Mouse (Mus musculus): Measurements from ENCODE around the gene Gm9837. TPM values are rescaled to one million over a fixed set of nuclear protein-coding genes. Genes with fewer than 3 reads are reported as not detected.

Gene Gm9837
- polyA plus RNA-seq, 1 experiment from 2014 or later = not detected

GRCm38 (mm10) chr11:53472709-53473108 lies 2.4 kb upstream of the Gm9837 start:
- no peaks in the 10 kb centered on the region for H3K9me3 ChIP-seq (ENCODE audit: control insufficient read depth)
- WGBS = 80% methylated on average over 3 of the region's 3 CpGs
- no peak overlapping the region for H3K4me2 ChIP-seq (replicated peaks; ENCODE audit: low read depth)
- H3K27ac ChIP-seq (ENCODE audit: low read depth, low read length) = no peak overlapping the region
- peak; percentile 54 for TF ChIP-seq CTCF (IDR thresholded peaks at IDR 0.05; ENCODE audit: low read depth)
- H3K9ac ChIP-seq (ENCODE audit: low read depth, low read length) = no peak overlapping the region
- H3K36me3 ChIP-seq (ENCODE audit: control insufficient read depth, insufficient read depth) = no peaks in the 10 kb centered on the region
- no peak overlapping the region for H3K4me3 ChIP-seq (ENCODE audit: low read depth, low read length)
- peaks cover 60% of the 10 kb centered on the region for H3K27me3 ChIP-seq (replicated peaks; ENCODE audit: control insufficient read depth, insufficient read depth, low read length)
- ATAC-seq = no peak
- H3K4me1 ChIP-seq (replicated peaks; ENCODE audit: control insufficient read depth, insufficient read depth, low read length) = no peaks in the 10 kb centered on the region

- no peaks in the 10 kb centered on the region for H3K9me3 ChIP-seq (ENCODE audit: control insufficient read depth)
- no peak for TF ChIP-seq CTCF (IDR thresholded peaks at IDR 0.05; ENCODE audit: low read depth)
- H3K4me2 ChIP-seq (replicated peaks; ENCODE audit: low read depth) = peak overlapping the region; percentile 53
- no peaks in the 10 kb centered on the region for H3K36me3 ChIP-seq (ENCODE audit: control insufficient read depth, insufficient read depth)
- H3K9ac ChIP-seq (ENCODE audit: low read depth, low read length) = no peak overlapping the region
- H3K27ac ChIP-seq (ENCODE audit: low read depth, low read length) = no peak overlapping the region
- H3K4me1 ChIP-seq (replicated peaks; ENCODE audit: control insufficient read depth, insufficient read depth, low read length) = no peaks in the 10 kb centered on the region
- 44% methylated on average over 16 of the region's 16 CpGs for WGBS
- H3K4me3 ChIP-seq (ENCODE audit: low read depth, low read length) = no peak overlapping the region
- peaks cover 51% of the 10 kb centered on the region for H3K27me3 ChIP-seq (replicated peaks; ENCODE audit: control insufficient read depth, insufficient read depth, low read length)
- no peak for ATAC-seq
Observed at GRCm38 (mm10) chr11:53469294-53469967, 848 bp downstream of the Gm9837 start.

GRCm38 (mm10) chr11:53466231-53466971 lies 3.9 kb downstream of the Gm9837 start:
- H3K27me3 ChIP-seq (replicated peaks; ENCODE audit: control insufficient read depth, insufficient read depth, low read length) = peaks cover 69% of the 10 kb centered on the region

DNA sequence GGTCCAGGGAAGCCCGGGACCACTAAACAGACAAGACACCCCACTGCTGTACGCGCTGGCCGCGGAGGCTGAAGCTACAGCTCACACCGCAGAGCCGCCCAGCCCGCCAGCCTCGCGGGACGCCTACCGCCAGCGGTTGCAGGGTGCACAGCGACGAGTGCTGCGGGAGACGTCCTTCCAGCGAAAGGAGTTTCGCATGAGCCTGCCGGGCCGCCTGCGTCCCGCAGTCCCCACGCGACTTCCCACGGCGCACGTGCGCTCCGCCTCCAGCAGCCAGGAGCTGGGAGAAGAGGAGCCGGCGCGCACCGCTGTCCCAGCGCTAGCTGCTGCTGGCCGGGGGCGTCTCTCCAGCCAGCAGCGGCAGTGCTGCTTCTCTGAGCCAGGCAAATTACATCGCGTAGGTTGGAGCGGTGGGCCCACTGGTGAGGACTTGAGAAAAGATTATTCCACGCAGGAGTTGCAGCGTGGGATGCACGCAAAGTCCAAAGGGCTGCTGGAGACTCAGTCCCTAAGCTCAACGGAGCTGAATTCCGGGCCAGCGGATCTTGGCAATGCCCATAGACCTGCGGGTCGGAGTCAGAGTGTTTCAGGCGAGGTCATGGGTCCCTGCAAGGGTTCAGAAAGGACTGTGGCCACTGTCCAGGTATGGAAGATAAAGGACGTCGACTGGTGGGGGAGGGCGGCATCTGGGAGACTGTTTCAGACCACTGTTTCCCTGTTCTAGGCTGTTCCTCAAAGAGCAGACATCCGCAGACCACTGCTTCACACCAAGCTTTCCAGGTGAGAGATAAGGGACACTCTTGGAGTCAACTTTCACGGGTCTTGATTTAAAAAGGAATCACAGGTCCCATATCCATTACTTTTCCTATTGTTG lies 6.5 kb downstream of the Gm9837 start:
- TF ChIP-seq CTCF (IDR thresholded peaks at IDR 0.05; ENCODE audit: low read depth) = no peak
- H3K27me3 ChIP-seq (replicated peaks; ENCODE audit: control insufficient read depth, insufficient read depth, low read length) = peaks cover 47% of the 10 kb centered on the region
- no peak overlapping the region for H3K27ac ChIP-seq (ENCODE audit: low read depth, low read length)
- H3K4me3 ChIP-seq (ENCODE audit: low read depth, low read length) = peak overlapping the region; percentile 33
- H3K36me3 ChIP-seq (ENCODE audit: control insufficient read depth, insufficient read depth) = no peaks in the 10 kb centered on the region
- 0 out of 2 replicates have a peak overlapping the region, but pooled peaks have one; percentile 13 for H3K9ac ChIP-seq (ENCODE audit: low read depth, low read length)
- ATAC-seq = no peak
- no peaks in the 10 kb centered on the region for H3K9me3 ChIP-seq (ENCODE audit: control insufficient read depth)
- WGBS = 8% methylated on average over 55 of the region's 55 CpGs
- H3K4me1 ChIP-seq (replicated peaks; ENCODE audit: control insufficient read depth, insufficient read depth, low read length) = no peaks in the 10 kb centered on the region
- peak overlapping the region; percentile 69 for H3K4me2 ChIP-seq (replicated peaks; ENCODE audit: low read depth)

More at GRCm38 (mm10) chr11:53466231-53466971, 3.9 kb downstream of the Gm9837 start:
- H3K9ac ChIP-seq (ENCODE audit: low read depth, low read length) = no peak overlapping the region
- peak overlapping the region; percentile 63 for H3K4me2 ChIP-seq (replicated peaks; ENCODE audit: low read depth)
- WGBS = 11% methylated on average over 39 of the region's 40 CpGs
- H3K27ac ChIP-seq (ENCODE audit: low read depth, low read length) = no peak overlapping the region
- peak; percentile 61 for ATAC-seq
- TF ChIP-seq CTCF (IDR thresholded peaks at IDR 0.05; ENCODE audit: low read depth) = peak; percentile 88
- no peaks in the 10 kb centered on the region for H3K36me3 ChIP-seq (ENCODE audit: control insufficient read depth, insufficient read depth)
- H3K4me1 ChIP-seq (replicated peaks; ENCODE audit: control insufficient read depth, insufficient read depth, low read length) = no peaks in the 10 kb centered on the region
- H3K9me3 ChIP-seq (ENCODE audit: control insufficient read depth) = no peaks in the 10 kb centered on the region
- peak overlapping the region; percentile 20; the same call in 1 of the 2 replicates for H3K4me3 ChIP-seq (ENCODE audit: low read depth, low read length)

DNA sequence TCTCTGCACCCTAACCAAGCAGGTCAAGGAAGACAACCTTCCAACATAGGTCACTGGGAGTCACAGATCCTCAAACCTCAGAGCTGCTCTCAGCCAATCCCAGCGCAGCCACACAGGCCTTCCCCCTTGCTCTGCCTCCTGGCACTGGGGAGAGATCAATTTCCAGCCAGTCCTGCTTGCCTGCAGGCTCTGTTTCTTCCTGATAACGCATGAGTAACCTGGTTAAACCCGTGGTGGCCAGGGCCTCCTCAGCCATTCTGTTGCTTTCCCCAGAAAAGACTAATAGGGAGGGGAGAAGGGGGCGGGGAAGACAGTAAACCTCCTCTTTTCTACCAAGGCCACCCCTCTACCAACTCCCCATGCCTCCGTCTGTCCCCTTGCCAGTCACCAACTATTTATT lies 8.6 kb downstream of the Gm9837 start:
- 40% methylated on average over 5 of the region's 5 CpGs for WGBS
- peaks cover 39% of the 10 kb centered on the region for H3K27me3 ChIP-seq (replicated peaks; ENCODE audit: control insufficient read depth, insufficient read depth, low read length)

GRCm38 (mm10) chr11:53460192-53460591 lies 10.1 kb downstream of the Gm9837 start:
- Histone ChIP-seq H3K4me3 (ENCODE audit: low read depth, low read length) (no peak overlapping the region), H3K4me2 (replicated peaks; ENCODE audit: low read depth) (no peak overlapping the region), H3K9ac (ENCODE audit: low read depth, low read length) (no peak overlapping the region), H3K27ac (ENCODE audit: low read depth, low read length) (no peak overlapping the region), H3K36me3 (ENCODE audit: control insufficient read depth, insufficient read depth) (no peaks in the 10 kb centered on the region), H3K27me3 (replicated peaks; ENCODE audit: control insufficient read depth, insufficient read depth, low read length) (peaks cover 29% of the 10 kb centered on the region), H3K9me3 (ENCODE audit: control insufficient read depth) (no peaks in the 10 kb centered on the region), H3K4me1 (replicated peaks; ENCODE audit: control insufficient read depth, insufficient read depth, low read length) (no peaks in the 10 kb centered on the region)
- ATAC-seq = no peak
- TF ChIP-seq CTCF (IDR thresholded peaks at IDR 0.05; ENCODE audit: low read depth) = no peak
- WGBS = 84% methylated on average over 3 of the region's 3 CpGs

More for the DNA sequence above, 8.6 kb downstream of the Gm9837 start:
- Histone ChIP-seq H3K4me1 (replicated peaks; ENCODE audit: control insufficient read depth, insufficient read depth, low read length) (no peaks in the 10 kb centered on the region), H3K36me3 (ENCODE audit: control insufficient read depth, insufficient read depth) (no peaks in the 10 kb centered on the region), H3K4me3 (ENCODE audit: low read depth, low read length) (no peak overlapping the region), H3K9ac (ENCODE audit: low read depth, low read length) (no peak overlapping the region), H3K9me3 (ENCODE audit: control insufficient read depth) (no peaks in the 10 kb centered on the region), H3K27ac (ENCODE audit: low read depth, low read length) (no peak overlapping the region), H3K4me2 (replicated peaks; ENCODE audit: low read depth) (no peak overlapping the region)
- ATAC-seq = no peak
- TF ChIP-seq CTCF (IDR thresholded peaks at IDR 0.05; ENCODE audit: low read depth) = no peak
